Mouse (Mus musculus) MEL (cell line): Measurements from ENCODE around the gene Ubiad1.

Experiments used
- CTCF ChIP-seq, 3 experiments: IDR thresholded peaks in 2 of 3; conservative IDR thresholded peaks in 1 of 3; 2 replicates each; pipeline ENCODE4 v1.5.1; 2011 to 2012; ENCODE audit warnings: low read length in 3 of 3, low read depth in 2 of 3, mild to moderate bottlenecking in 2 of 3, improper control_type of control experiment in 1 of 3, inconsistent platforms in 1 of 3, mixed read lengths in 1 of 3, moderate library complexity in 1 of 3; ENCODE audit not compliant: control insufficient read depth in 1 of 3, insufficient read depth in 1 of 3, poor library complexity in 1 of 3, severe bottlenecking in 1 of 3
- E2F4 ChIP-seq: IDR thresholded peaks from 2 replicates; pipeline ENCODE4 v1.6.1; 2011; ENCODE audit warnings: low read depth, low read length, improper control_type of control experiment, borderline replicate concordance
- EP300 ChIP-seq, 2 experiments: IDR thresholded peaks; 2 replicates each; pipeline ENCODE4 v1.6.1; 2011; ENCODE audit warnings: improper control_type of control experiment in 2 of 2, low read length in 2 of 2, low read depth in 1 of 2, mild to moderate bottlenecking in 1 of 2
- GABPA ChIP-seq: IDR thresholded peaks from 2 replicates; pipeline ENCODE4 v1.6.1; 2012; ENCODE audit warnings: low read depth, mild to moderate bottlenecking, inconsistent platforms, low read length, improper control_type of control experiment, moderate library complexity
- GATA1 ChIP-seq: IDR thresholded peaks from 2 replicates; pipeline ENCODE4 v1.6.1; 2011; ENCODE audit warnings: low read depth, low read length, improper control_type of control experiment
- MEF2A ChIP-seq: IDR thresholded peaks from 2 replicates; pipeline ENCODE4 v1.6.1; 2014; ENCODE audit warnings: low read depth, mild to moderate bottlenecking, inconsistent platforms, low read length, improper control_type of control experiment; ENCODE audit not compliant: poor library complexity, insufficient replicate concordance, severe bottlenecking; ENCODE audit errors: extremely low read depth
- NELFE ChIP-seq: IDR thresholded peaks from 2 replicates; pipeline ENCODE4 v1.6.1; 2011; ENCODE audit warnings: low read depth, low read length, improper control_type of control experiment
- NRF1 ChIP-seq: IDR thresholded peaks from 2 replicates; pipeline ENCODE4 v1.6.1; 2014; ENCODE audit warnings: low read depth, mild to moderate bottlenecking, inconsistent platforms, low read length, improper control_type of control experiment, moderate library complexity; ENCODE audit not compliant: poor library complexity, insufficient read depth, severe bottlenecking
- POLR2A ChIP-seq, 2 experiments: IDR thresholded peaks; 2 replicates each; pipeline ENCODE4 v1.6.1; 2011 to 2012; ENCODE audit warnings: low read length in 2 of 2, mild to moderate bottlenecking in 2 of 2, control low read depth in 1 of 2, improper control_type of control experiment in 1 of 2, low read depth in 1 of 2, moderate library complexity in 1 of 2; ENCODE audit not compliant: control insufficient read depth in 1 of 2, insufficient read depth in 1 of 2, poor library complexity in 1 of 2
- TAL1 ChIP-seq: IDR thresholded peaks from 2 replicates; pipeline ENCODE4 v1.6.1; 2012; ENCODE audit warnings: mild to moderate bottlenecking, inconsistent platforms, low read length, moderate library complexity, mixed read lengths
- USF1 ChIP-seq: IDR thresholded peaks from 2 replicates; pipeline ENCODE4 v1.6.1; 2014; ENCODE audit warnings: low read depth, mild to moderate bottlenecking, inconsistent platforms, low read length, improper control_type of control experiment, moderate library complexity

- TF ChIP-seq GATA1 (no peak), NRF1 (no peak), POLR2A (IDR thresholded peaks at IDR 0.05; ENCODE audit: control insufficient read depth in 1 of 2, insufficient read depth in 1 of 2, low read depth in 1 of 2, low read length in 2 of 2, poor library complexity in 1 of 2) (no peak), E2F4 (no peak), CTCF (IDR thresholded peaks at IDR 0.05 in 2 of 3, conservative IDR thresholded peaks at IDR 0.05 in 1 of 3; ENCODE audit: control insufficient read depth in 1 of 3, insufficient read depth in 1 of 3, low read depth in 2 of 3, low read length in 3 of 3, poor library complexity in 1 of 3, severe bottlenecking in 1 of 3) (peak in 2 of 3 experiments; percentile 15 to 21; a peak in 2 of 6 replicates), USF1 (no peak), MEF2A (no peak), TAL1 (no peak), GABPA (no peak), NELFE (no peak), EP300 (IDR thresholded peaks at IDR 0.05; ENCODE audit: low read depth in 1 of 2, low read length in 2 of 2) (no peak)
These were observed 46.9 kb downstream of the Ubiad1 start for GRCm38 (mm10) chr4:148397531-148398287.
